Mouse (Mus musculus) midbrain, postnatal 0 days (tissue): Measurements from ENCODE around the gene Adamts4. TPM values are rescaled to one million over a fixed set of nuclear protein-coding genes. Genes with fewer than 3 reads are reported as not detected.

Source experiments
- ATAC-seq: fragments of 200-750 bp; cut with Nextera tagmentation; 2 replicates; pipeline ENCODE4 v1.8.0; 2017; ENCODE audit warnings: moderate number of reproducible peaks, mild to moderate bottlenecking, moderate TSS enrichment, moderate library complexity; ENCODE audit not compliant: low FRiP score
- DNase-seq: peaks from one replicate; pipeline ENCODE4 v3.0.0-alpha.2; 2015; ENCODE audit warnings: low spot score
- H3K27ac ChIP-seq: fragments of 300-500 bp; sonication (generic); 2 replicates; pipeline ENCODE4 v1.5.1; 2014; ENCODE audit warnings: low read depth, mild to moderate bottlenecking, low read length, mixed read lengths
- H3K27me3 ChIP-seq: fragments of 300-500 bp; sonication (generic); 2 replicates; pipeline ENCODE4 v1.6.1; 2014; ENCODE audit warnings: low read length, control low read depth, mixed read lengths; ENCODE audit not compliant: insufficient read depth
- H3K36me3 ChIP-seq: fragments of 300-500 bp; sonication (generic); 2 replicates; pipeline ENCODE4 v1.6.1; 2014; ENCODE audit warnings: low read length, control low read depth, mixed read lengths; ENCODE audit not compliant: insufficient read depth
- H3K4me1 ChIP-seq: fragments of 300-500 bp; sonication (generic); 2 replicates; pipeline ENCODE4 v1.6.1; 2014; ENCODE audit warnings: mild to moderate bottlenecking, control low read depth, antibody characterized with exemption, low read length, mixed read lengths; ENCODE audit not compliant: insufficient read depth
- H3K4me2 ChIP-seq: fragments of 300-500 bp; sonication (generic); 2 replicates; pipeline ENCODE4 v1.6.1; 2014; ENCODE audit warnings: low read depth, mild to moderate bottlenecking, low read length, mixed read lengths; ENCODE audit not compliant: poor library complexity, severe bottlenecking
- H3K4me3 ChIP-seq: fragments of 300-500 bp; sonication (generic); 2 replicates; pipeline ENCODE4 v1.5.1; 2014; ENCODE audit warnings: low read depth, mild to moderate bottlenecking, low read length, moderate library complexity
- H3K9ac ChIP-seq: fragments of 300-500 bp; sonication (generic); replicated peaks from 2 replicates; pipeline ENCODE4 v1.6.1; 2014; ENCODE audit warnings: mild to moderate bottlenecking, low read length, moderate library complexity, mixed read lengths; ENCODE audit not compliant: poor library complexity, severe bottlenecking
- H3K9me3 ChIP-seq: fragments of 300-500 bp; sonication (generic); 2 replicates; pipeline ENCODE4 v1.6.1; 2016; ENCODE audit warnings: low read length, control low read depth
- CTCF ChIP-seq: IDR thresholded peaks from 2 replicates; pipeline ENCODE4 v1.5.1; 2016; ENCODE audit warnings: antibody characterized with exemption, mild to moderate bottlenecking
- WGBS: fragments of 180-500 bp; shearing (Covaris S2); extraction: QIAGEN DNeasy Blood & Tissue Kit; methylation state at CpG from one replicate; pipeline ENCODE4 v1.1.7; 2014; 5-methylcytosine and 5-hydroxymethylcytosine counted together
- polyA plus RNA-seq: library from polyadenylated mRNA; unstranded; fragments of >200 nt; fragmentation: Nextera tagmentation; extraction: Ambion mirVana; gene quantifications from 2 replicates; pipeline ENCODE4 v1.2.1, GENCODE M21; 2015
- total RNA-seq: library from RNA; depleted of rRNA; stranded (reverse); fragments of >200 nt; gene quantifications from 2 replicates; pipeline ENCODE4 v1.2.3, GENCODE M21; 2014

The Adamts4 gene
- total and polyA plus RNA-seq, 2 experiments from 2014 or later: 4.2 to 8.2 TPM

DNA sequence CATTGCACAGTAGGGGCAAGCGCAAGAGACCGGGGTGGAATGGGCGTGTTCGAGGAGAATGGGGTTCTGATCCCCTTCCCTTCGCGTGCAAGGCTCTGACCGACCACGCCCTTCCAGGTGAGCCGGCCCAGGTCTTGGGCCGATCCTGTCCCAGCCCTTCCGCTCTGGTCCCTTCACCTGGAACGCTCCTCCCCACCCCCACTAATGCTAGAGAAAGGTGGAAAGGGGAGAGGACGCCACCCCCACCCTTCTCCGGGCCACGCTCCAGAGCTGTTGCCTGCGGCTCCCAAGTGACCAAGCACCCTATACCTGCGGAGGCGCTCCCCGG, 20.3 kb downstream of the Adamts4 start:
- H3K36me3 ChIP-seq: peaks cover 18% of the 10 kb centered on the region
- H3K4me2 ChIP-seq: peak overlapping the region; percentile 89
- ATAC-seq: peak; percentile 74
- peak overlapping the region; percentile 82 for H3K9ac ChIP-seq
- H3K4me3 ChIP-seq: peak overlapping the region; percentile 87
- H3K4me1 ChIP-seq: peaks cover 9% of the 10 kb centered on the region; the same call in 1 of the 2 replicates
- under 1% methylated on average over 18 of the region's 19 CpGs for WGBS
- H3K27me3 ChIP-seq: no peaks in the 10 kb centered on the region
- no peaks in the 10 kb centered on the region for H3K9me3 ChIP-seq
- peak overlapping the region; percentile 55 for H3K27ac ChIP-seq
- no peak for TF ChIP-seq CTCF
- no peak for DNase-seq

- H3K4me1 ChIP-seq: peaks cover 9% of the 10 kb centered on the region; the same call in 1 of the 2 replicates
- H3K36me3 ChIP-seq: peaks cover 25% of the 10 kb centered on the region
- peak overlapping the region; percentile 89 for H3K4me2 ChIP-seq
- no peak for TF ChIP-seq CTCF
- no peaks in the 10 kb centered on the region for H3K9me3 ChIP-seq
- WGBS: 50% methylated on average over 9 of the region's 9 CpGs
- DNase-seq: no peak
- peak overlapping the region; percentile 87 for H3K4me3 ChIP-seq
- H3K27me3 ChIP-seq: no peaks in the 10 kb centered on the region
- ATAC-seq: no peak
- H3K27ac ChIP-seq: no peak overlapping the region
- H3K9ac ChIP-seq: peak overlapping the region; percentile 82; the same call in 1 of the 2 replicates
These were observed 21.0 kb downstream of the Adamts4 start for GRCm38 (mm10) chr1:171271196-171271595.

DNA sequence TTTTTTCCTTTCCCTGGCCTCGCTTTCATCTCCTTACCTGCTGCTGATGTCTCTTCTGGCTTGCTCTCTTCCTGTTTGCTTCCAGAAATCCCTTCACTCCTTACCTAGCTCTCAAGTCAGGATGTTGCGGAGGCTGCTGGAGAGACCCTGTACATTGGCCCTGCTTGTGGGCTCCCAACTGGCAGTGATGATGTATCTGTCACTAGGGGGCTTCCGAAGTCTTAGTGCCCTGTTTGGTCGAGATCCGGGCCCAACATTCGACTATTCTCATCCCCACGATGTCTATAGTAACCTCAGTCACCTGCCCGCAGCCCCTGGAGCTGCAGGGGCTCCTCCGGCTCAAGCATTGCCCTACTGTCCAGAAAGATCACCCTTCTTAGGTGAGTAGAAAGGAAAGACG, 21.4 kb downstream of the Adamts4 start:
- DNase-seq (no peak), ATAC-seq (no peak)
- no peak overlapping the region for H3K4me3 ChIP-seq
- 0 out of 2 replicates have a peak overlapping the region, but pooled peaks have one; percentile 13 for H3K9ac ChIP-seq
- no peaks in the 10 kb centered on the region for H3K9me3 ChIP-seq
- TF ChIP-seq CTCF: no peak
- no peaks in the 10 kb centered on the region for H3K27me3 ChIP-seq
- H3K4me1 ChIP-seq: peaks cover 9% of the 10 kb centered on the region; the same call in 1 of the 2 replicates
- peak overlapping the region; percentile 89 for H3K4me2 ChIP-seq
- 66% methylated on average over 10 of the region's 10 CpGs for WGBS
- peaks cover 29% of the 10 kb centered on the region for H3K36me3 ChIP-seq
- no peak overlapping the region for H3K27ac ChIP-seq

GRCm38 (mm10) chr1:171272086-171272485, 21.9 kb downstream of the Adamts4 start:
- no peaks in the 10 kb centered on the region for H3K9me3 ChIP-seq
- no peak overlapping the region for H3K9ac ChIP-seq
- H3K36me3 ChIP-seq: peaks cover 34% of the 10 kb centered on the region
- H3K4me2 ChIP-seq: peak overlapping the region; percentile 89; the same call in 1 of the 2 replicates
- ATAC-seq (no peak), DNase-seq (no peak)
- 92% methylated on average over 3 of the region's 3 CpGs for WGBS
- no peak for TF ChIP-seq CTCF
- H3K27me3 ChIP-seq: no peaks in the 10 kb centered on the region
- peaks cover 9% of the 10 kb centered on the region; the same call in 1 of the 2 replicates for H3K4me1 ChIP-seq
- no peak overlapping the region for H3K4me3 ChIP-seq
- H3K27ac ChIP-seq: no peak overlapping the region

GRCm38 (mm10) chr1:171274171-171274570, 23.9 kb downstream of the Adamts4 start:
- Histone ChIP-seq H3K27me3 (no peaks in the 10 kb centered on the region), H3K27ac (no peak overlapping the region), H3K9me3 (no peaks in the 10 kb centered on the region), H3K4me1 (peaks cover 9% of the 10 kb centered on the region; the same call in 1 of the 2 replicates), H3K36me3 (peaks cover 48% of the 10 kb centered on the region), H3K4me3 (no peak overlapping the region), H3K4me2 (no peak overlapping the region), H3K9ac (no peak overlapping the region)
- 93% methylated on average over 12 of the region's 12 CpGs for WGBS
- no peak for ATAC-seq
- TF ChIP-seq CTCF: no peak
- DNase-seq: no peak

DNA sequence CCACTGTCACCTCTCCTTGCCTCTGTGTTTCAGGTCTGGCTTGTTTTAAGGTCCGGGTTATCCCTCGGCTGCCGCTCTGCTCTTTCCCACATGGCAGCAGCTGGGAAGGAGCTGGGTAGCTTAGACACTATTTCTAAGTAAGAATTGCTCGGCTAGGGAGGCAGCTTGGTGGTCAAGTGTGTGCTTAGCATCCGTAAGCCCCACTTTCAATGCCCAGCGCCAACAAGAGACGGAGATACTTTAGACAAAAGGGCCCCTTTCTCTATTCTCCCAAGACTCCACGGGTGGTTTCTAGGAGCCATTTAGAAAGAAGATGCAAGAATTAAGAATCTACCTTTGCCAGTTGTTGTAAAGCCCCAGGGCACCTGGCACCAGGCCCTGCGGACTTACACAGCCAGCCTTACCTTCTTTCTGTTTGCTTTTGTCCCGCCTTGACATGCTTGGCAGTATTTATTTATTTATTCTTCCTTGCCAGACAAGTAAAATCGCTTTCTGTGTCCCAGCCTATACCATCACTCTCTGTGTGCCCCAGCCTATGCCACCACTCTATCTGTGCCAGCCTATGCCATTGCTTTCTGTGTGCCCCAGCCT, 25.0 kb downstream of the Adamts4 start:
- no peak for DNase-seq
- H3K4me1 ChIP-seq: peaks cover 12% of the 10 kb centered on the region
- H3K27ac ChIP-seq: no peak overlapping the region
- 76% methylated on average over 11 of the region's 11 CpGs for WGBS
- H3K4me3 ChIP-seq: no peak overlapping the region
- no peaks in the 10 kb centered on the region for H3K9me3 ChIP-seq
- H3K9ac ChIP-seq: no peak overlapping the region
- ATAC-seq: no peak
- TF ChIP-seq CTCF: no peak
- no peaks in the 10 kb centered on the region for H3K27me3 ChIP-seq
- H3K4me2 ChIP-seq: no peak overlapping the region
- H3K36me3 ChIP-seq: peaks cover 48% of the 10 kb centered on the region
